Mouse (Mus musculus) kidney, adult 2 months (tissue): ENCODE results near the gene Olfr585. TPM values are rescaled to one million over a fixed set of nuclear protein-coding genes. Genes with fewer than 3 reads are reported as not detected.

ENCODE experiments used
- DNase-seq: peaks from one replicate; pipeline ENCODE4 v3.0.0; 2021
- H3K27ac ChIP-seq: fragments of 200-500 bp; 2 replicates; pipeline ENCODE4 v1.5.1; 2012; ENCODE audit warnings: low read depth, low read length, control low read depth, inconsistent platforms; ENCODE audit not compliant: insufficient read depth
- H3K27me3 ChIP-seq: fragments of 200-500 bp; replicated peaks from 2 replicates; pipeline ENCODE4 v1.6.1; 2012; ENCODE audit warnings: mild to moderate bottlenecking, moderate library complexity, low read length, inconsistent platforms; ENCODE audit not compliant: control insufficient read depth, insufficient read depth
- H3K36me3 ChIP-seq: fragments of 200-500 bp; 2 replicates; pipeline ENCODE4 v1.6.1; 2012; ENCODE audit warnings: mild to moderate bottlenecking, moderate library complexity, low read length, inconsistent platforms; ENCODE audit not compliant: control insufficient read depth, insufficient read depth
- H3K4me1 ChIP-seq: fragments of 200-500 bp; 2 replicates; pipeline ENCODE4 v1.6.1; 2011; ENCODE audit warnings: low read length; ENCODE audit not compliant: control insufficient read depth, insufficient read depth
- H3K4me3 ChIP-seq: fragments of 200-500 bp; 2 replicates; pipeline ENCODE4 v1.5.1; 2011; ENCODE audit warnings: mild to moderate bottlenecking, low read depth, low read length, control low read depth; ENCODE audit not compliant: insufficient read depth
- CTCF ChIP-seq: fragments of 200-500 bp; conservative IDR thresholded peaks from 2 replicates; pipeline ENCODE4 v1.5.1; 2011; ENCODE audit warnings: low read depth, mild to moderate bottlenecking, control low read depth, low read length, moderate library complexity, mixed read lengths; ENCODE audit not compliant: insufficient read depth, insufficient read length
- POLR2A ChIP-seq: fragments of 200-500 bp; IDR thresholded peaks from one replicate; pipeline ENCODE4 v1.6.1; 2011; ENCODE audit warnings: low read depth, low read length, control low read depth
- WGBS: fragments of 180-500 bp; shearing (Covaris S2); methylation state at CpG from one replicate; pipeline ENCODE4 v1.1.7; 2018; 5-methylcytosine and 5-hydroxymethylcytosine counted together
- polyA plus RNA-seq: library from polyadenylated mRNA; depleted of rRNA; stranded (reverse); fragments of >200 nt; gene quantifications from 2 replicates; pipeline ENCODE4 v1.2.3, GENCODE M21; 2012; rRNA removed

The Olfr585 gene
- polyA plus RNA-seq, result not detected in 2 replicates

GRCm38 (mm10) chr7:103097420-103097819 is at the start of gene Olfr585:
Gene Olfr585 (plus strand): TSS chr7:103097720.
- DNase-seq, result no peak
- Histone ChIP-seq H3K36me3 (no peaks in the 10 kb centered on the region), H3K4me3 (no peak within 1 kb of the TSS), H3K27me3 (peaks cover 1% of the 10 kb centered on the region; the same call in 1 of the 2 replicates), H3K27ac (no peak within 1 kb of the TSS), H3K4me1 (no peaks in the 10 kb centered on the region)
- 84% methylated on average over 1 of the region's 1 CpGs for WGBS
- TF ChIP-seq CTCF (no peak), POLR2A (no peak)

DNA sequence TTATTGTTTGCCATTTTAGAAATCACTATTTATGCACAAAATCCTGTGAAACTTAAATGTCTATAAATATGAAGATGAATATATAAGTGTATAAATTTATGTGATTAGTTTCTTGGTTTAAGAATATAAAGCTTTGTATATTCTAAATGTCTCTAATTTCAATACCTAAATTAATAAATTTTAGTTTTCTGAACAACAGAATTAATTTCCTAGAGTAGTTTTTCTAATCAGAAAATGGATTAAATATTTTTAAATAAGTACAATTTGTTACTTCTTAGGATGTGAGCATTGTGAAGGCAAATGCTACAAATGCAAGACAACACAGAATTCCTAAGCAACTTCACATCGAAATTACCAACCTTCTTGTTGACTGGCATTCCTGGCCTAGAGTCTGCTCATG is 46.5 kb upstream of the Olfr585 start, which contains the start of gene Olfr583:
Gene Olfr583 (plus strand): TSS at position 301 of the 400 bp plus-strand sequence.
- no peaks in the 10 kb centered on the region for H3K27me3 ChIP-seq
- no peaks in the 10 kb centered on the region for H3K36me3 ChIP-seq
- WGBS, result 81% methylated on average over 1 of the region's 1 CpGs
- H3K27ac ChIP-seq, result no peak within 1 kb of the TSS
- no peak for TF ChIP-seq POLR2A
- no peak for TF ChIP-seq CTCF
- DNase-seq, result no peak
- H3K4me1 ChIP-seq, result no peaks in the 10 kb centered on the region
- H3K4me3 ChIP-seq, result no peak within 1 kb of the TSS

GRCm38 (mm10) chr7:103081585-103081984 is 15.9 kb upstream of the Olfr585 start, which contains the start of gene Olfr584:
Gene Olfr584 (plus strand): TSS chr7:103081885.
- no peak within 1 kb of the TSS for H3K4me3 ChIP-seq
- no peaks in the 10 kb centered on the region for H3K4me1 ChIP-seq
- no peaks in the 10 kb centered on the region for H3K36me3 ChIP-seq
- H3K27me3 ChIP-seq, result no peaks in the 10 kb centered on the region
- no peak for DNase-seq
- H3K27ac ChIP-seq, result no peak within 1 kb of the TSS
- 84% methylated on average over 1 of the region's 1 CpGs for WGBS
- TF ChIP-seq POLR2A, result no peak
- no peak for TF ChIP-seq CTCF

GRCm38 (mm10) chr7:103119406-103119805 is 21.9 kb downstream of the Olfr585 start:
- H3K4me3 ChIP-seq, result no peak overlapping the region
- no peaks in the 10 kb centered on the region for H3K36me3 ChIP-seq
- H3K27me3 ChIP-seq, result no peaks in the 10 kb centered on the region
- WGBS, result 53% methylated on average over 3 of the region's 3 CpGs
- no peak for DNase-seq
- H3K27ac ChIP-seq, result no peak overlapping the region
- H3K4me1 ChIP-seq, result no peaks in the 10 kb centered on the region
- TF ChIP-seq CTCF (peak; percentile 36; the same call in 1 of the 2 replicates), POLR2A (no peak)

DNA sequence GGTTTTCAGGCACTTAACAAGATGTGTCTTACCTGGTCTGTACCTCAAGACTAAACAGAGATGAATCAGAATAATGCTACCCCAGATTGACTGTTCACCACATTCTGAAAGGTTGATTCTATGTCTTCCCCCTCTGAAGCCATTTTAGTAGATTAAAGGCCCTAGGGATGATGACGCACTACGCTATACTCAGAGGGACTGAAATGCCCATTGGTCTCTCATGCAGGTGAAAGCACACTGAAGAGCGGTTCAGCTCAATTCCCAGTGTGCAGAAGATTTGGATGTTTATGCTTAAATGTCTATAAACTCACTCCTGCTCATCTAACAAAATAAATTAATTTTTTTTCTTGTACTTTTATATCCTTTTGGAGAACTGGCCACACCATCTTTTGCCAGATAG is 28.0 kb downstream of the Olfr585 start, which contains the start of gene Olfr586:
Gene Olfr586 (minus strand): TSS at position 101 of the 400 bp plus-strand sequence.
- WGBS, result 94% methylated on average over 3 of the region's 3 CpGs
- TF ChIP-seq CTCF, result no peak
- no peak for TF ChIP-seq POLR2A
- no peak for DNase-seq
- Histone ChIP-seq H3K27ac (no peak within 1 kb of the TSS), H3K36me3 (no peaks in the 10 kb centered on the region), H3K27me3 (no peaks in the 10 kb centered on the region), H3K4me1 (no peaks in the 10 kb centered on the region), H3K4me3 (no peak within 1 kb of the TSS)

GRCm38 (mm10) chr7:103140579-103140978 is 43.1 kb downstream of the Olfr585 start, which contains the start of gene Olfr588-ps1:
Gene Olfr588-ps1 (plus strand): TSS chr7:103140879.
- no peak within 1 kb of the TSS for H3K4me3 ChIP-seq
- H3K27ac ChIP-seq, result no peak within 1 kb of the TSS
- 82% methylated on average over 1 of the region's 1 CpGs for WGBS
- no peaks in the 10 kb centered on the region for H3K4me1 ChIP-seq
- DNase-seq, result no peak
- TF ChIP-seq POLR2A, result no peak
- no peak for TF ChIP-seq CTCF
- H3K36me3 ChIP-seq, result no peaks in the 10 kb centered on the region
- H3K27me3 ChIP-seq, result no peaks in the 10 kb centered on the region

Other genes starting within 250 kb of the Olfr585 start
- gene Olfr566, start 239.0 kb upstream of the Olfr585 start, polyA plus RNA-seq, result not detected in 2 replicates
- not detected in 2 replicates for gene Olfr568, start 220.6 kb upstream of the Olfr585 start, polyA plus RNA-seq
- gene Olfr569, start 206.8 kb upstream of the Olfr585 start, polyA plus RNA-seq, result not detected in 2 replicates
- not detected in 2 replicates for gene Olfr570, start 203.1 kb upstream of the Olfr585 start, polyA plus RNA-seq
- gene Olfr571, start 180.2 kb upstream of the Olfr585 start, polyA plus RNA-seq, result not detected in 2 replicates
- gene Olfr572, start 173.3 kb upstream of the Olfr585 start, polyA plus RNA-seq, result not detected in 2 replicates
- not detected in 2 replicates for gene Olfr573-ps1, start 155.1 kb upstream of the Olfr585 start, polyA plus RNA-seq
- gene Olfr574, start 149.3 kb upstream of the Olfr585 start, polyA plus RNA-seq, result not detected in 2 replicates
- gene Olfr575, start 138.9 kb upstream of the Olfr585 start, polyA plus RNA-seq, result not detected in 2 replicates
- gene Olfr576, start 135.1 kb upstream of the Olfr585 start, polyA plus RNA-seq, result not detected in 2 replicates
- gene Olfr577, start 121.8 kb upstream of the Olfr585 start, polyA plus RNA-seq, result not detected in 2 replicates
- not detected in 2 replicates for gene Olfr578, start 108.4 kb upstream of the Olfr585 start, polyA plus RNA-seq
- gene Olfr582, start 59.7 kb upstream of the Olfr585 start, polyA plus RNA-seq, result not detected in 2 replicates
- not detected in 2 replicates for gene Olfr583, start 46.4 kb upstream of the Olfr585 start, polyA plus RNA-seq
- gene Olfr584, start 15.8 kb upstream of the Olfr585 start, polyA plus RNA-seq, result not detected in 2 replicates
- gene Olfr586, start 27.9 kb downstream of the Olfr585 start, polyA plus RNA-seq, result not detected in 2 replicates
- not detected in 2 replicates for gene Olfr588-ps1, start 43.2 kb downstream of the Olfr585 start, polyA plus RNA-seq
- gene Olfr589, start 58.6 kb downstream of the Olfr585 start, polyA plus RNA-seq, result not detected in 2 replicates
- not detected in 2 replicates for gene Olfr591, start 80.6 kb downstream of the Olfr585 start, polyA plus RNA-seq
- not detected in 2 replicates for gene Olfr592, start 87.1 kb downstream of the Olfr585 start, polyA plus RNA-seq
- gene Olfr593, start 114.1 kb downstream of the Olfr585 start, polyA plus RNA-seq, result not detected in 2 replicates
- gene Olfr594, start 119.3 kb downstream of the Olfr585 start, polyA plus RNA-seq, result not detected in 2 replicates
- gene Usp17ld, start 154.8 kb downstream of the Olfr585 start, polyA plus RNA-seq, result not detected in 2 replicates
- gene Olfr596, start 207.9 kb downstream of the Olfr585 start, polyA plus RNA-seq, result not detected in 2 replicates
- not detected in 2 replicates for gene Olfr597, start 218.6 kb downstream of the Olfr585 start, polyA plus RNA-seq
- gene Olfr598, start 225.8 kb downstream of the Olfr585 start, polyA plus RNA-seq, result not detected in 2 replicates
- gene Olfr599, start 238.2 kb downstream of the Olfr585 start, polyA plus RNA-seq, result not detected in 2 replicates